Mouse (Mus musculus) embryo, embryonic 10 days (tissue): ENCODE results near the gene Rybp.

Experiments used
- DNase-seq: peaks from one replicate; pipeline ENCODE4 v3.0.0-alpha.2; 2015; ENCODE audit warnings: low spot score

Rybp gene

GRCm38 (mm10) chr6:100287334-100288015 lies at the start of gene Rybp:
Gene Rybp (minus strand): TSS chr6:100287485.
- DNase-seq = peak; percentile 93

GRCm38 (mm10) chr6:100336591-100337148 lies 49.4 kb upstream of the Rybp start:
- peak; percentile 52 for DNase-seq

GRCm38 (mm10) chr6:100335506-100336144 lies 48.3 kb upstream of the Rybp start:
- DNase-seq = peak; percentile 83

GRCm38 (mm10) chr6:100333745-100334144 lies 46.5 kb upstream of the Rybp start:
- DNase-seq = no peak

GRCm38 (mm10) chr6:100332479-100332878 lies 45.2 kb upstream of the Rybp start:
- DNase-seq = no peak

- no peak for DNase-seq
These were observed 44.3 kb upstream of the Rybp start for GRCm38 (mm10) chr6:100331582-100331981.

GRCm38 (mm10) chr6:100331055-100331454 lies 43.8 kb upstream of the Rybp start:
- DNase-seq = no peak

- no peak for DNase-seq
These were observed 42.3 kb upstream of the Rybp start for GRCm38 (mm10) chr6:100329542-100329941.

GRCm38 (mm10) chr6:100327050-100327449 lies 39.8 kb upstream of the Rybp start:
- DNase-seq = no peak

- no peak for DNase-seq
These were observed 36.6 kb upstream of the Rybp start for GRCm38 (mm10) chr6:100323756-100324430.

- no peak for DNase-seq
These were observed 35.3 kb upstream of the Rybp start for GRCm38 (mm10) chr6:100322561-100322960.

- no peak for DNase-seq
These were observed 34.9 kb upstream of the Rybp start for GRCm38 (mm10) chr6:100322145-100322544.

- no peak for DNase-seq
These were observed 26.9 kb upstream of the Rybp start for GRCm38 (mm10) chr6:100314201-100314600.

GRCm38 (mm10) chr6:100311167-100311566 lies 23.9 kb upstream of the Rybp start:
- DNase-seq = no peak

- DNase-seq = peak; percentile 56
These were observed 17.5 kb upstream of the Rybp start for GRCm38 (mm10) chr6:100304831-100305230.

GRCm38 (mm10) chr6:100301410-100302108 lies 14.3 kb upstream of the Rybp start:
- DNase-seq = no peak

GRCm38 (mm10) chr6:100300831-100301230 lies 13.5 kb upstream of the Rybp start:
- peak; percentile 60 for DNase-seq

- no peak for DNase-seq
These were observed 11.7 kb upstream of the Rybp start for GRCm38 (mm10) chr6:100298945-100299344.

GRCm38 (mm10) chr6:100297536-100297935 lies 10.3 kb upstream of the Rybp start:
- DNase-seq = no peak

GRCm38 (mm10) chr6:100292411-100292810 lies 5.1 kb upstream of the Rybp start:
- no peak for DNase-seq

GRCm38 (mm10) chr6:100289058-100289457 lies 1.8 kb upstream of the Rybp start:
- no peak for DNase-seq

GRCm38 (mm10) chr6:100288730-100289035 lies 1.4 kb upstream of the Rybp start:
- DNase-seq = peak; percentile 19
